Mouse (Mus musculus): ENCODE data around the gene Dpagt1.
"Not testable (repeated sequence)": the region's sequence is repeated elsewhere in the genome, so short reads cannot be mapped to it uniquely, and the experiment has no call there.

DNA sequence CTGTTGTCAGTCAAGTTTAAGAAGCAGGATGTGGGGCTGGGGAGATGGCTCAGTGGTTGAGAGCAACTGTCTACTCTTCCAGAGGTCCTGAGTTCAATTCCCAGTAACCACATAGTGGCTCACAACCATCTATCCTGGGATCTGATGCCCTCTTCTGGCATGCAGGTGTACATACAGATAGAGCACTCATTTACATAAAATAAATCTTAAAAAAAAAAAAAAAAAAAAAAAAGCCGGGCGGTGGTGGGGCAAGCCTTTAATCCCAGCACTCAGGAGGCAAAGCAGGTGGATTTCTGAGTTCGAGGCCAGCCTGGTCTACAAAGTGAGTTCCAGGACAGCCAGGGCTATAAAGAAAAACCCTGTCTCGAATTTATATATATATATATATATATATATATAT is 2.2 kb upstream of the Dpagt1 start:
- not testable (repeated sequence) for TF ChIP-seq TAL1, GATA1 (IDR thresholded peaks at IDR 0.05; ENCODE audit: low read length)

All from erythroblast, embryonic 14.5 days (primary cell).